Mouse (Mus musculus) macrophage (primary cell): Measurements from ENCODE around the gene Actb. TPM values are rescaled to one million over a fixed set of nuclear protein-coding genes. Genes with fewer than 3 reads are reported as not detected.

Source experiments
- H3K27ac ChIP-seq: fragments of 350-480 bp; formaldehyde crosslinking; 2 replicates; pipeline ENCODE4 v1.9.0; 2021
- H3K36me3 ChIP-seq: fragments of 350-480 bp; formaldehyde crosslinking; 2 replicates; pipeline ENCODE4 v1.9.0; 2021; ENCODE audit errors: inconsistent target
- H3K4me3 ChIP-seq: fragments of 350-480 bp; formaldehyde crosslinking; 2 replicates; pipeline ENCODE4 v1.9.0; 2021; ENCODE audit errors: inconsistent target
- H3K79me2 ChIP-seq: fragments of 350-480 bp; formaldehyde crosslinking; 2 replicates; pipeline ENCODE4 v1.9.0; 2021; ENCODE audit errors: inconsistent target
- WGBS: methylation state at CpG from one replicate; pipeline ENCODE4 v1.1.7; 2026; ENCODE audit warnings: inconsistent platforms; ENCODE audit not compliant: missing documents; 5-methylcytosine and 5-hydroxymethylcytosine counted together
- polyA plus RNA-seq: library from polyadenylated mRNA; stranded (reverse); fragments of 250-400 nt; gene quantifications from 3 replicates; pipeline ENCODE4 v1.2.4, GENCODE M21; 2018; ENCODE audit warnings: inconsistent platforms

The Actb gene
- polyA plus RNA-seq, 1 experiment from 2014 or later, result 4,195 TPM

DNA sequence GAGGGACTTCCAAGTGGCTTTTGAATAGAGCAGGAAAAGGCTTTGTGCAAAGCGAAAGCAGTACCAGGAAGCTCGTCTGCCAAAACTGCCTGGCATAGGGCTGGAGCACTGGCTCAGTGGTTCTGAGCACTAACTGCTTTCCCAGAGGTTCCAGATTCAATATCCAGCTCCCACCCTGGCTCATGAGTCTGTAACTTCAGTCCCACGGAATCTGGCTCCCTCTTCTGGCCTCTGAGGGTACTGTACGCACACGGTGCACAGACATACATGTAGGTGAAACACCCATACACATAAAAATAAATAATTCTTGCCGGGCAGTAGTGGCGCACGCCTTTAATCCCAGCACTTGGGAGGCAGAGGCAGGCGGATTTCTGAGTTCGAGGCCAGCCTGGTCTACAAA, 51.7 kb downstream of the Actb start:
- no peaks in the 10 kb centered on the region for H3K79me2 ChIP-seq
- H3K36me3 ChIP-seq, result no peaks in the 10 kb centered on the region
- no peak overlapping the region for H3K27ac ChIP-seq
- WGBS, result 84% methylated on average over 8 of the region's 10 CpGs
- H3K4me3 ChIP-seq, result no peak overlapping the region

DNA sequence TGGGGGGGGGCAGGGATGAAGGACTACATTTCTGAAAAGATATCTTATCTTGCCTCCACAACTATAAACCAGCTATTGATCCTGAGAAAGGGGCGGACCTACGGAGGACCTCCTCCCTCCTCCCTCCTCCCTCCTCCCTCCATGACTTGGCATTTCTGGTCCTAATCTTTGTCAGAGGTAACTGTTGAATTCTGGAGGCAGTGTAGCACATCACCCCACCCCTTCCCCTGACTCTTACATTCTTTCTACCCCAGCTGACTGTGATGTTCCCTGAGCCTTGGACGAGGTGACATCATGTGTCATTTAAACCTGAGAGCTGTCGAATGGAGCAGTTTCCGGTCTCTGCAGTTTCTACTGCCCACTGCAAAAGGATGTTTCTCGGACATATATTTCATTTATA, 53.0 kb downstream of the Actb start:
- 61% methylated on average over 4 of the region's 6 CpGs for WGBS
- H3K79me2 ChIP-seq, result no peaks in the 10 kb centered on the region
- H3K27ac ChIP-seq, result no peak overlapping the region

More for the DNA sequence above, 53.0 kb downstream of the Actb start:
- Histone ChIP-seq H3K36me3 (no peaks in the 10 kb centered on the region), H3K4me3 (no peak overlapping the region)

Other genes with a start within 250 kb of the Actb start
- not detected in 3 replicates for gene Slc29a4, start 214.2 kb downstream of the Actb start, polyA plus RNA-seq
- gene Tnrc18, start 89.1 kb downstream of the Actb start, polyA plus RNA-seq, result 25.5 to 27.5 TPM (median 26.9 TPM) in 3 replicates
- 2.5 to 5.4 TPM (median 3.5 TPM) in 3 replicates for gene Fbxl18, start 11.3 kb downstream of the Actb start, polyA plus RNA-seq
- gene Fscn1, start 53.6 kb upstream of the Actb start, polyA plus RNA-seq, result 0.81 to 1.8 TPM (median 0.94 TPM) in 3 replicates
- gene Rnf216, start 206.2 kb upstream of the Actb start, polyA plus RNA-seq, result 21.4 to 26.2 TPM (median 23.3 TPM) in 3 replicates
- not detected in 3 replicates for gene Olfr718-ps1, start 240.8 kb upstream of the Actb start, polyA plus RNA-seq